Mouse (Mus musculus) limb, embryonic 12.5 days (tissue): ENCODE results near the gene Olfml2a. TPM values are rescaled to one million over a fixed set of nuclear protein-coding genes. Genes with fewer than 3 reads are reported as not detected.

Experiments used
- ATAC-seq: fragments of 200-750 bp; cut with Nextera tagmentation; 2 replicates; pipeline ENCODE4 v1.8.0; 2017; ENCODE audit warnings: low read depth, moderate TSS enrichment; ENCODE audit not compliant: insufficient number of reproducible peaks, insufficient read depth, low FRiP score, low TSS enrichment
- H3K27ac ChIP-seq: fragments of 300-500 bp; sonication (generic); 2 replicates; pipeline ENCODE4 v1.5.1; 2016; ENCODE audit warnings: mild to moderate bottlenecking, moderate library complexity
- H3K27me3 ChIP-seq: fragments of 300-500 bp; sonication (generic); 2 replicates; pipeline ENCODE4 v1.6.1; 2016; ENCODE audit warnings: mild to moderate bottlenecking, moderate library complexity
- H3K36me3 ChIP-seq: fragments of 300-500 bp; sonication (generic); 2 replicates; pipeline ENCODE4 v1.6.1; 2016; ENCODE audit warnings: mild to moderate bottlenecking, moderate library complexity
- H3K4me1 ChIP-seq: fragments of 300-500 bp; sonication (generic); replicated peaks from 2 replicates; pipeline ENCODE4 v1.6.1; 2016
- H3K4me2 ChIP-seq: fragments of 300-500 bp; sonication (generic); 2 replicates; pipeline ENCODE4 v1.6.1; 2016; ENCODE audit warnings: mild to moderate bottlenecking, moderate library complexity
- H3K4me3 ChIP-seq: fragments of 300-500 bp; sonication (generic); replicated peaks from 2 replicates; pipeline ENCODE4 v1.5.1; 2016; ENCODE audit warnings: mild to moderate bottlenecking
- H3K9ac ChIP-seq: fragments of 300-500 bp; sonication (generic); replicated peaks from 2 replicates; pipeline ENCODE4 v1.6.1; 2016; ENCODE audit warnings: mild to moderate bottlenecking, moderate library complexity
- H3K9me3 ChIP-seq: fragments of 300-500 bp; sonication (generic); 2 replicates; pipeline ENCODE4 v1.6.1; 2016; ENCODE audit warnings: mild to moderate bottlenecking, moderate library complexity
- WGBS: fragments of 180-500 bp; shearing (Covaris S2); methylation state at CpG from one replicate; pipeline ENCODE4 v1.1.7; 2016; 5-methylcytosine and 5-hydroxymethylcytosine counted together
- polyA plus RNA-seq: library from polyadenylated mRNA; unstranded; fragments of >200 nt; fragmentation: Nextera tagmentation; extraction: Ambion mirVana; gene quantifications from 2 replicates; pipeline ENCODE4 v1.2.1, GENCODE M21; 2016

Gene Olfml2a
- polyA plus RNA-seq, 1 experiment from 2014 or later: 4.7 TPM

GRCm38 (mm10) chr2:38987803-38988510 is 56.2 kb downstream of the Olfml2a start:
- no peak overlapping the region for H3K9ac ChIP-seq
- H3K9me3 ChIP-seq: peaks cover 11% of the 10 kb centered on the region; the same call in 1 of the 2 replicates
- no peaks in the 10 kb centered on the region for H3K36me3 ChIP-seq
- 63% methylated on average over 6 of the region's 6 CpGs for WGBS
- no peak overlapping the region for H3K4me3 ChIP-seq
- H3K27me3 ChIP-seq: no peaks in the 10 kb centered on the region
- no peak overlapping the region for H3K4me2 ChIP-seq
- no peak for ATAC-seq
- no peaks in the 10 kb centered on the region for H3K4me1 ChIP-seq
- no peak overlapping the region for H3K27ac ChIP-seq

GRCm38 (mm10) chr2:38988929-38989328 is 57.2 kb downstream of the Olfml2a start:
- H3K36me3 ChIP-seq: no peaks in the 10 kb centered on the region
- no peak overlapping the region for H3K4me2 ChIP-seq
- H3K4me3 ChIP-seq: no peak overlapping the region
- H3K27me3 ChIP-seq: no peaks in the 10 kb centered on the region
- 83% methylated on average over 2 of the region's 2 CpGs for WGBS
- ATAC-seq: no peak
- no peak overlapping the region for H3K27ac ChIP-seq
- H3K9ac ChIP-seq: no peak overlapping the region
- 0 out of 2 replicates have a peak, but pooled peaks cover 4% of the 10 kb centered on the region for H3K9me3 ChIP-seq
- H3K4me1 ChIP-seq: no peaks in the 10 kb centered on the region

- Histone ChIP-seq H3K36me3 (no peaks in the 10 kb centered on the region), H3K4me3 (no peak overlapping the region), H3K27me3 (peaks cover 3% of the 10 kb centered on the region; the same call in 1 of the 2 replicates), H3K9ac (no peak overlapping the region), H3K9me3 (no peaks in the 10 kb centered on the region), H3K4me2 (no peak overlapping the region), H3K27ac (no peak overlapping the region), H3K4me1 (no peaks in the 10 kb centered on the region)
- no peak for ATAC-seq
- WGBS: 69% methylated on average over 4 of the region's 4 CpGs
Observed at GRCm38 (mm10) chr2:38992004-38992403, 60.2 kb downstream of the Olfml2a start.

- whole genome bisulfite sequencing: 67% methylated on average over 4 of the region's 4 CpGs
- Histone ChIP-seq H3K4me1 (peaks cover under 1% of the 10 kb centered on the region), H3K4me2 (no peak overlapping the region), H3K27me3 (peaks cover 7% of the 10 kb centered on the region; the same call in 1 of the 2 replicates), H3K9ac (no peak overlapping the region), H3K9me3 (no peaks in the 10 kb centered on the region), H3K4me3 (no peak overlapping the region), H3K36me3 (no peaks in the 10 kb centered on the region), H3K27ac (no peak overlapping the region)
- no peak for ATAC-seq
Observed at GRCm38 (mm10) chr2:38992452-38992851, 60.7 kb downstream of the Olfml2a start.

GRCm38 (mm10) chr2:38997386-38998374 is 65.9 kb downstream of the Olfml2a start, which contains the start of gene Wdr38:
Gene Wdr38, plus strand, starts transcription at chr2:38997476.
- WGBS: 15% methylated on average over 33 of the region's 33 CpGs
- peak within 1 kb of the TSS; percentile 46 for H3K9ac ChIP-seq
- H3K36me3 ChIP-seq: peaks cover 37% of the 10 kb centered on the region
- no peaks in the 10 kb centered on the region for H3K9me3 ChIP-seq
- ATAC-seq: peak; percentile 90
- H3K4me3 ChIP-seq: peak within 1 kb of the TSS; percentile 39
- peaks cover 12% of the 10 kb centered on the region for H3K4me1 ChIP-seq
- peaks cover 7% of the 10 kb centered on the region; the same call in 1 of the 2 replicates for H3K27me3 ChIP-seq
- peak within 1 kb of the TSS; percentile 59 for H3K4me2 ChIP-seq
- H3K27ac ChIP-seq: peak within 1 kb of the TSS; percentile 41; the same call in 1 of the 2 replicates

- H3K4me1 ChIP-seq: peaks cover 27% of the 10 kb centered on the region
- no peak overlapping the region for H3K9ac ChIP-seq
- no peaks in the 10 kb centered on the region for H3K9me3 ChIP-seq
- H3K27ac ChIP-seq: no peak overlapping the region
- no peak for ATAC-seq
- 59% methylated on average over 4 of the region's 4 CpGs for WGBS
- H3K4me2 ChIP-seq: no peak overlapping the region
- peaks cover 49% of the 10 kb centered on the region for H3K36me3 ChIP-seq
- no peak overlapping the region for H3K4me3 ChIP-seq
- H3K27me3 ChIP-seq: peaks cover 7% of the 10 kb centered on the region; the same call in 1 of the 2 replicates
Observed at GRCm38 (mm10) chr2:38999381-38999780, 67.6 kb downstream of the Olfml2a start.

- no peaks in the 10 kb centered on the region for H3K9me3 ChIP-seq
- H3K4me3 ChIP-seq: no peak overlapping the region
- WGBS: 61% methylated on average over 8 of the region's 8 CpGs
- peaks cover 49% of the 10 kb centered on the region for H3K36me3 ChIP-seq
- no peak overlapping the region for H3K27ac ChIP-seq
- no peak overlapping the region for H3K4me2 ChIP-seq
- peaks cover 7% of the 10 kb centered on the region; the same call in 1 of the 2 replicates for H3K27me3 ChIP-seq
- ATAC-seq: no peak
- no peak overlapping the region for H3K9ac ChIP-seq
- peaks cover 27% of the 10 kb centered on the region for H3K4me1 ChIP-seq
Observed at GRCm38 (mm10) chr2:38999910-39000586, 68.3 kb downstream of the Olfml2a start.

GRCm38 (mm10) chr2:39000587-39000919 is 68.8 kb downstream of the Olfml2a start:
- no peak for ATAC-seq
- Histone ChIP-seq H3K27ac (no peak overlapping the region), H3K4me2 (no peak overlapping the region), H3K4me1 (peaks cover 27% of the 10 kb centered on the region), H3K4me3 (no peak overlapping the region), H3K27me3 (peaks cover 7% of the 10 kb centered on the region; the same call in 1 of the 2 replicates), H3K9ac (no peak overlapping the region), H3K36me3 (peaks cover 49% of the 10 kb centered on the region), H3K9me3 (no peaks in the 10 kb centered on the region)
- 88% methylated on average over 4 of the region's 4 CpGs for WGBS

GRCm38 (mm10) chr2:39001866-39002265 is 70.1 kb downstream of the Olfml2a start:
- ATAC-seq: no peak
- no peaks in the 10 kb centered on the region for H3K9me3 ChIP-seq

GRCm38 (mm10) chr2:39003106-39003505 is 71.3 kb downstream of the Olfml2a start:
- Histone ChIP-seq H3K36me3 (peaks cover 49% of the 10 kb centered on the region), H3K9me3 (no peaks in the 10 kb centered on the region), H3K4me3 (peak overlapping the region; percentile 82), H3K4me2 (peak overlapping the region; percentile 94), H3K9ac (0 out of 2 replicates have a peak overlapping the region, but pooled peaks have one; percentile 90), H3K27ac (no peak overlapping the region), H3K27me3 (no peaks in the 10 kb centered on the region), H3K4me1 (peaks cover 33% of the 10 kb centered on the region)
- ATAC-seq: no peak
- WGBS: 65% methylated on average over 8 of the region's 8 CpGs

More at GRCm38 (mm10) chr2:39001866-39002265, 70.1 kb downstream of the Olfml2a start:
- 83% methylated on average over 3 of the region's 3 CpGs for WGBS
- H3K4me3 ChIP-seq: no peak overlapping the region
- H3K27me3 ChIP-seq: peaks cover 6% of the 10 kb centered on the region; the same call in 1 of the 2 replicates
- no peak overlapping the region for H3K27ac ChIP-seq
- H3K36me3 ChIP-seq: peaks cover 49% of the 10 kb centered on the region
- H3K4me1 ChIP-seq: peaks cover 36% of the 10 kb centered on the region
- no peak overlapping the region for H3K9ac ChIP-seq
- no peak overlapping the region for H3K4me2 ChIP-seq
